Mouse (Mus musculus): ENCODE results near the gene Prkd1. TPM values are rescaled to one million over a fixed set of nuclear protein-coding genes. Genes with fewer than 3 reads are reported as not detected.

Gene Prkd1
- polyA plus RNA-seq, 1 experiment from 2014 or later: 7.2 TPM

DNA sequence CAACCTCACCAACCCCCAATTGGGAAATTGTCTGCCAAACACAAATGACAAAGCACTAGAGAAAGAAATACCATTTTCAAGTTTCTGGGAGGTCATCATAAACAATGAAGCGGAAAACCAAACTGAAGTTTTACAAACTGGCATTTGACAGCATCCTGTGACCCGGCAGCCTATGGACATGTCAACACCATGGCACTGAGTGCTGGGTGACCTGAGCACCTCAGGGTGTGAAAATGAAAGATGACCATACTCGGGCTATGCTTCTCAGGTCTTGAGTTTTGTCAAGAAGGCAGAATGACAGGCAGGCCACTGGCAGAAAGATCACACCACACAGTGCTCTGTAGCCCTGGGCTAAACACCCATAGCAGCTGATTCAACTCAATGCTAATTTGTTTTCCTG, 94.7 kb downstream of the Prkd1 start:
- no peaks in the 10 kb centered on the region for H3K27me3 ChIP-seq (ENCODE audit: control insufficient read depth, insufficient read depth, low read length)
- H3K9me3 ChIP-seq (ENCODE audit: control insufficient read depth, low read length): no peaks in the 10 kb centered on the region
- no peak overlapping the region for H3K9ac ChIP-seq (ENCODE audit: low read length)
- H3K4me2 ChIP-seq (ENCODE audit: low read length): no peak overlapping the region
- no peaks in the 10 kb centered on the region for H3K36me3 ChIP-seq (ENCODE audit: control insufficient read depth, insufficient read depth, low read length)
- no peaks in the 10 kb centered on the region for H3K4me1 ChIP-seq (ENCODE audit: control insufficient read depth in 2 of 2, insufficient read depth in 2 of 2, low read length in 2 of 2)
- no peak overlapping the region for H3K4me3 ChIP-seq (ENCODE audit: control insufficient read depth in 1 of 2, insufficient read depth in 1 of 2, low read depth in 1 of 2, low read length in 2 of 2)
- no peak overlapping the region for H3K27ac ChIP-seq (replicated peaks in 1 of 2; ENCODE audit: control insufficient read depth in 1 of 2, insufficient read depth in 1 of 2, low read depth in 2 of 2, low read length in 2 of 2)
- WGBS: 58% methylated on average over 3 of the region's 3 CpGs
- ATAC-seq (ENCODE audit: insufficient number of reproducible peaks, insufficient read depth, low FRiP score, low read depth): no peak

DNA sequence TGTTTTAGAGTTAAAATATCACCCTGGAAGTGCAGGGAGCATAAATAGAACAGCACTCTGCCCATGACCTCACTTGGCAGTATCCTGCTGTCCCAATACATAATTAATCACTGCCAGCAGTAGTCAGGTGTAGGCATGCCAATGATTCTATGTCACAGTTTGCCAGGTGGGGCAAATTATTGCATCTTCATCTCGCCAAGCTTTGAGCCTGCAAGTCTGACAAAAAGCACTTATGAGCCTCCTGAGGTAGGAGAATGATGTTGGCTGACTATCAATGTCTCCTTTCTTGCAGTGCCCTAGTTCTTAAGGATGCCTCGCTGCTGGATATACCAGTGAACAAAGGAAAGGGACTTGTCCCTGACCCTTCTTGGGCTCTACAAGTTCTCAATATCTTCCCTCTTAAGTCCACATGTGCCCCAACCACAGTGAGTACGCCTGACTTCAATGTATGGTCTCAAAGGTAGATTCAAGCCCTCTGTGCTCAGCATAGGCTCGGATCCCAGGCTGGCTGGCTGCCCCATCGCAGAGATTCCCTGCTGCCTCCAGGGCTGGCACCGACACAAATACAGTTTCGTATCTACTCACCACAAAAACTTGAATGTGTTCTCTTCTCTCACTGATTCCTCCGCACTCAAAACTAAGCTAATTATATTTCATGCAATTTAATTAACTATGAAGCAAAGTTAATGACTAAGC, 98.9 kb downstream of the Prkd1 start:
- Histone ChIP-seq H3K4me3 (ENCODE audit: control insufficient read depth in 1 of 2, insufficient read depth in 1 of 2, low read depth in 1 of 2, low read length in 2 of 2) (no peak overlapping the region), H3K9ac (ENCODE audit: low read length) (no peak overlapping the region), H3K4me2 (ENCODE audit: low read length) (no peak overlapping the region), H3K27ac (replicated peaks in 1 of 2; ENCODE audit: control insufficient read depth in 1 of 2, insufficient read depth in 1 of 2, low read depth in 2 of 2, low read length in 2 of 2) (no peak overlapping the region), H3K27me3 (ENCODE audit: control insufficient read depth, insufficient read depth, low read length) (no peaks in the 10 kb centered on the region), H3K36me3 (ENCODE audit: control insufficient read depth, insufficient read depth, low read length) (no peaks in the 10 kb centered on the region), H3K4me1 (ENCODE audit: control insufficient read depth in 2 of 2, insufficient read depth in 2 of 2, low read length in 2 of 2) (peaks cover 8 to 10% of the 10 kb centered on the region in 2 experiments), H3K9me3 (ENCODE audit: control insufficient read depth, low read length) (no peaks in the 10 kb centered on the region)
- 76% methylated on average over 8 of the region's 8 CpGs for WGBS
- ATAC-seq (ENCODE audit: insufficient number of reproducible peaks, insufficient read depth, low FRiP score, low read depth): no peak

DNA sequence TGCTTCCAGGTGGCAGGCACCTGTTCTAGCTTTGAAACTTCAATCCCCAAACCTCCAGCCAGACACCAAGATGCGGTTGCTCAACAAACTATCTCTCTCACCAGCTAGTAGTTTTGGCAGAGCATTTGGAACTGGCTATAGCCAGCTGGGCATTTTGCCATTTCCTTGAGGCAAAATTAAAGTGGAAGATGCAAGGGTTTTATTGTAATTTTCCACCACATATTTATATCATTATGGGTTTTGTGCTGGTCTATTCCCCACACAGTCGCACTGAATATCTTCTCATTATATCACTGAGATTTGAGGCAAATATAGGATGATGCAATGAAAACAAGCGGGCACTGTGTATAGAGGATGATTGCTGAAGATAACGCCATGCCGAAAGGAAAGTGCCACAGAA, 102.5 kb downstream of the Prkd1 start:
- Histone ChIP-seq H3K9ac (ENCODE audit: low read length) (no peak overlapping the region), H3K4me1 (ENCODE audit: control insufficient read depth in 2 of 2, insufficient read depth in 2 of 2, low read length in 2 of 2) (peaks cover 11 to 17% of the 10 kb centered on the region in 2 experiments), H3K27me3 (ENCODE audit: control insufficient read depth, insufficient read depth, low read length) (no peaks in the 10 kb centered on the region), H3K4me2 (ENCODE audit: low read length) (no peak overlapping the region), H3K4me3 (ENCODE audit: control insufficient read depth in 1 of 2, insufficient read depth in 1 of 2, low read depth in 1 of 2, low read length in 2 of 2) (no peak overlapping the region), H3K9me3 (ENCODE audit: control insufficient read depth, low read length) (no peaks in the 10 kb centered on the region), H3K36me3 (ENCODE audit: control insufficient read depth, insufficient read depth, low read length) (no peaks in the 10 kb centered on the region), H3K27ac (replicated peaks in 1 of 2; ENCODE audit: control insufficient read depth in 1 of 2, insufficient read depth in 1 of 2, low read depth in 2 of 2, low read length in 2 of 2) (no peak overlapping the region)
- no peak for ATAC-seq (ENCODE audit: insufficient number of reproducible peaks, insufficient read depth, low FRiP score, low read depth)
- WGBS: 74% methylated on average over 5 of the region's 5 CpGs

DNA sequence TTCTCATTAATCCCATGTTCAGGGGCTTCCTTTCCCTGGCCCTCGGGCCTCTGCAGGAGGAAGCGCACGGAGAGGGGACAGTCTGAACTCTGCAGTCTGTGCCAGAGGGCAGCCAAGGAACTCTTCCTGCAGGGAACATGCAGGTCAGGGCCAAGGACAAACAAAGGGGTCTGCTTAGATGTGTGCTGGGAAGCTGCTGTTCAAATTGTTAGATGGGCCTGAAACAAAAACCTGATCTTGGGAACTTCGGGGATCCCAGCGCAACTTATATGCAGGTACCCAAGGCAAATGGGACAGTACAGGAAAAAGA, 103.3 kb downstream of the Prkd1 start:
- WGBS: 59% methylated on average over 5 of the region's 5 CpGs
- H3K9me3 ChIP-seq (ENCODE audit: control insufficient read depth, low read length): no peaks in the 10 kb centered on the region
- H3K4me1 ChIP-seq (ENCODE audit: control insufficient read depth in 2 of 2, insufficient read depth in 2 of 2, low read length in 2 of 2): peaks cover 11 to 17% of the 10 kb centered on the region in 2 experiments
- no peaks in the 10 kb centered on the region for H3K27me3 ChIP-seq (ENCODE audit: control insufficient read depth, insufficient read depth, low read length)
- H3K9ac ChIP-seq (ENCODE audit: low read length): no peak overlapping the region
- ATAC-seq (ENCODE audit: insufficient number of reproducible peaks, insufficient read depth, low FRiP score, low read depth): no peak
- H3K36me3 ChIP-seq (ENCODE audit: control insufficient read depth, insufficient read depth, low read length): no peaks in the 10 kb centered on the region
- no peak overlapping the region for H3K4me2 ChIP-seq (ENCODE audit: low read length)
- H3K4me3 ChIP-seq (ENCODE audit: control insufficient read depth in 1 of 2, insufficient read depth in 1 of 2, low read depth in 1 of 2, low read length in 2 of 2): no peak overlapping the region
- H3K27ac ChIP-seq (replicated peaks in 1 of 2; ENCODE audit: control insufficient read depth in 1 of 2, insufficient read depth in 1 of 2, low read depth in 2 of 2, low read length in 2 of 2): 0 out of 4 replicates have a peak overlapping the region, but pooled peaks of 1 of the 2 experiments have one; percentile 31

DNA sequence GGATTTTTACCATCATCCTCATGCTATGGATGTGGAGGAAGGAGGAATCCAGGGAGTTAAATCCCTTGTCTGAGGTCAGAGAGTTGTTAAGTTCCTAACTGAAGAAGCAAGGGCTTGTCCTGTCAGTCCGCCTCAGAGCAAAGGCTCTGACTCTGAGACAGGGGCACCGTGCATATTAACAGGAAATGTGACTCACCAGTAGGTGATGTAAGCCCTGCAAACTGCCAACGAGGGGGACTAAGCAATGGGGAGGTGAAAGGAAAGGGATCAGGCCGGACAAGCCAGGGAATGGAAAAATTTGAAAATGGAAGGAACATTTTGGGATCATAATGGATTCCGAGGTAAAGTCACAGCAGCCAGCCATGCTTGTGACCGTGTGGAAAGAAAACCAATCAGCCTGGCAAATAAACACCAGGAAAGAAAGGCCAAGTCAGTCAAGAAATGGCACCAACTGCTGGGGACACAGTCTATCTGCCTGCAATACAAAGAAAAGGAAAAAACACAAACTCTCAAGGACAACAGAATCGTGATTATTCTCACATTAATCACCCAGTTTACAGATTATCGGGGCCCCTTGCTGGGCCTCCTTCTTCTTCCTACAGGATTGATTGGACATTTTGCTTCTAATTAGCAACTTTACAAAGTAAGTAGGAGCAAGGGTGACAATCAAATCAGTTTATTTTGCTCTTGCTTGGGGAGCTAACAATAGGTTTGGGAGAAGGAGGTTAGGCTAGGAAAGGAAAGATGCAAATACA, 103.9 kb downstream of the Prkd1 start:
- no peaks in the 10 kb centered on the region for H3K9me3 ChIP-seq (ENCODE audit: control insufficient read depth, low read length)
- H3K27ac ChIP-seq (replicated peaks in 1 of 2; ENCODE audit: control insufficient read depth in 1 of 2, insufficient read depth in 1 of 2, low read depth in 2 of 2, low read length in 2 of 2): peak overlapping the region; percentile 12 to 38; a peak in 2 of 4 replicates
- no peak overlapping the region for H3K4me2 ChIP-seq (ENCODE audit: low read length)
- peaks cover 11 to 17% of the 10 kb centered on the region in 2 experiments for H3K4me1 ChIP-seq (ENCODE audit: control insufficient read depth in 2 of 2, insufficient read depth in 2 of 2, low read length in 2 of 2)
- H3K27me3 ChIP-seq (ENCODE audit: control insufficient read depth, insufficient read depth, low read length): no peaks in the 10 kb centered on the region
- no peak for ATAC-seq (ENCODE audit: insufficient number of reproducible peaks, insufficient read depth, low FRiP score, low read depth)
- H3K36me3 ChIP-seq (ENCODE audit: control insufficient read depth, insufficient read depth, low read length): no peaks in the 10 kb centered on the region
- no peak overlapping the region for H3K4me3 ChIP-seq (ENCODE audit: control insufficient read depth in 1 of 2, insufficient read depth in 1 of 2, low read depth in 1 of 2, low read length in 2 of 2)
- WGBS: 39% methylated on average over 8 of the region's 8 CpGs
- H3K9ac ChIP-seq (ENCODE audit: low read length): no peak overlapping the region

DNA sequence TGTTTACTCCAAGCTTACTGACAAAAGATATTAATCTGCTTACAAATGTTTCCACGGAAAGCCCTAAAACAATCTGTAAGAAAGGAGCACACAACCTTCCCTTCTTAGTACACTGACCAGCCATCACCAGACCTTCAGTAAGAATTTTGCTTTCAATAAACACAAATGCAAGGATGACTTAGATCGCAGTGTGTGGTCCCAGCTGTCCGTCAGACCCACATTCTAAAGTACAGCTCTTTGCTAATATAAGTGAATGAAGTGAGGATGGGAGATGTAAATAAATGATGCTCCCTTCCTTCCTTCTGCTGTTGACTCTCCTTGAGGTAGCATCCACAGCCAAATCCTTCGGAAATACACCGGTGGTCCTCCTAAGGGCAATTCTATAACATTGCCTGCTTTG, 108.1 kb downstream of the Prkd1 start:
- ATAC-seq (ENCODE audit: insufficient number of reproducible peaks, insufficient read depth, low FRiP score, low read depth): no peak

DNA sequence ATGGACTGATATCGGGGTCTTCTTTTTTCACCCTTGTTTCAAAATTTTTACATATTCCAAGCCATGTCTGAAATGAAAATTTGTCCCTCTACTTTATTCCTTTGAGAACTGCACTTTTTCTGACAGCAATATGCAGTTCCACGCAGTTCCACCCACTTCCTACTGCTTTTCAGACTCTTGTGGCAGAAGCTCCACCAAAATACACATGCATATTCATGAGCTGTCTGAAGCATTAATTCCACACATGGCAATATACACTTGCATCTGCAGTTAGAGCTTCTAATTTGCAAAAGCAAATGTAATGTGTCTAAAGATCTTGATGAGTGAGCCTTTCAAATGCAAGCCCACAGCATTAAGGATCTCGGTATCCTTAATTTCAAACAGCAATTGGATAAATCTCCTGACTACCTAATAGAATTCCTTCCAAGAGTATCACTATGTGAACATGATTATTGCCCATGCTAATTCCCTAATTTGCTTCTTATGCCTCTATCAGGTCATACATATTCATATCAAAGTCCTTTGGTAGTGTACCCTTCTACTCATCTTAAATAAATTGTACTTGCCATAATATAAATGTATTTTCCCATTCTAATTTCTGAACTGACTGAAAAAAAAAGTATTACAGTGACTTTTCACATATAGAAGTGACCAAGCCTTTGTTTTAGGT, 110.5 kb downstream of the Prkd1 start:
- Histone ChIP-seq H3K27ac (replicated peaks in 1 of 2; ENCODE audit: control insufficient read depth in 1 of 2, insufficient read depth in 1 of 2, low read depth in 2 of 2, low read length in 2 of 2) (no peak overlapping the region), H3K4me1 (ENCODE audit: control insufficient read depth in 2 of 2, insufficient read depth in 2 of 2, low read length in 2 of 2) (no peaks in the 10 kb centered on the region), H3K4me3 (ENCODE audit: control insufficient read depth in 1 of 2, insufficient read depth in 1 of 2, low read depth in 1 of 2, low read length in 2 of 2) (no peak overlapping the region), H3K36me3 (ENCODE audit: control insufficient read depth, insufficient read depth, low read length) (no peaks in the 10 kb centered on the region), H3K9me3 (ENCODE audit: control insufficient read depth, low read length) (no peaks in the 10 kb centered on the region), H3K27me3 (ENCODE audit: control insufficient read depth, insufficient read depth, low read length) (no peaks in the 10 kb centered on the region), H3K9ac (ENCODE audit: low read length) (no peak overlapping the region), H3K4me2 (ENCODE audit: low read length) (no peak overlapping the region)
- ATAC-seq (ENCODE audit: insufficient number of reproducible peaks, insufficient read depth, low FRiP score, low read depth): no peak
- 94% methylated on average over 3 of the region's 3 CpGs for WGBS

More for the DNA sequence above, 108.1 kb downstream of the Prkd1 start:
- H3K4me3 ChIP-seq (ENCODE audit: control insufficient read depth in 1 of 2, insufficient read depth in 1 of 2, low read depth in 1 of 2, low read length in 2 of 2): no peak overlapping the region
- H3K9me3 ChIP-seq (ENCODE audit: control insufficient read depth, low read length): no peaks in the 10 kb centered on the region
- WGBS: 89% methylated on average over 5 of the region's 5 CpGs
- no peaks in the 10 kb centered on the region for H3K27me3 ChIP-seq (ENCODE audit: control insufficient read depth, insufficient read depth, low read length)
- H3K4me1 ChIP-seq (ENCODE audit: control insufficient read depth in 2 of 2, insufficient read depth in 2 of 2, low read length in 2 of 2): peaks cover 10 to 14% of the 10 kb centered on the region in 2 experiments
- H3K9ac ChIP-seq (ENCODE audit: low read length): no peak overlapping the region
- H3K36me3 ChIP-seq (ENCODE audit: control insufficient read depth, insufficient read depth, low read length): no peaks in the 10 kb centered on the region
- no peak overlapping the region for H3K27ac ChIP-seq (replicated peaks in 1 of 2; ENCODE audit: control insufficient read depth in 1 of 2, insufficient read depth in 1 of 2, low read depth in 2 of 2, low read length in 2 of 2)
- H3K4me2 ChIP-seq (ENCODE audit: low read length): no peak overlapping the region
